Mouse (Mus musculus): ENCODE data around the gene Edc3.
"Not testable (repeated sequence)": the region's sequence is repeated elsewhere in the genome, so short reads cannot be mapped to it uniquely, and the experiment has no call there.

Edc3 gene

DNA sequence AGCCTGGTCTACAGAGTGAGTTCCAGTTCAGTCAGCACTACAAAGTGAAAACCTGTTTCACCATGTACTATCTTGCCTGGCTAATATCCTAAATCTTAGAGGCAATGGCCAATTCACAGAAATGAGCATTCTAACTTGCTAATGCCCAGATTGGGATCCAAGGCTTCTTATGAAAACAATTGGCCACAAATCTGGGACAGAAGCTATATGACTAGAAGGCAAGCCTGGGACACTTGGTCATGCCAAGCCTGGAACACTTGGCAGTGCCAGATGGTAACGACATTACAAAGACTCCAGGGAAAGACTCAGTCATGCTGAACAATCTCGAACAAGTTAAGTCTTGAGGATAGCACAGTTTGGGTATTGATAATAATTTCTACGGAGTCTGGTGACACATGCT is 1.8 kb upstream of the Edc3 start:
- no peak for DNase-seq

GRCm38 (mm10) chr9:57708720-57709274 is 457 bp downstream of the Edc3 start:
- DNase-seq = peak; percentile 65

GRCm38 (mm10) chr9:57710214-57710613 is 1.9 kb downstream of the Edc3 start:
- DNase-seq = not testable (repeated sequence)

- DNase-seq = no peak
These were observed 3.9 kb downstream of the Edc3 start for GRCm38 (mm10) chr9:57712194-57712593.

GRCm38 (mm10) chr9:57718408-57718807 is 10.1 kb downstream of the Edc3 start:
- no peak for DNase-seq

GRCm38 (mm10) chr9:57720736-57721135 is 12.4 kb downstream of the Edc3 start:
- DNase-seq = no peak

DNA sequence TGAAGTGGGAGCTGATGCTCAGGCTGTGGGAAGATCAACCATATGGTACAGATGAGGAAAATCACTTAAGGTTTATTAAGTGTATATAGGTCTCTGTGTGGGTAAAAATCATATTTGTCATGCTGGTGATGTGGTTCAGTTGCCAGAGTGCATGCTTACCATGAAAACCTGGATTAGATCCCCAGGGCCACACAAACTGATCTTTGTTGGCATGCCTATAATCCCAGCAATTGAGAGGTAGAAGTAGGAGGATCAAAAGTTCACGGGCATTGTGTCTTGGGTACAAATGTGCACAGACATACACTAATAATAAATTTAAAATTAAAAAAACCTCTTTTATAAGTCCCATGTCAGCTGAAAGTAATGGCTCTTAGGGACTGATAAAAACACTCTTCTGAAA is 14.0 kb downstream of the Edc3 start:
- DNase-seq = no peak

DNA sequence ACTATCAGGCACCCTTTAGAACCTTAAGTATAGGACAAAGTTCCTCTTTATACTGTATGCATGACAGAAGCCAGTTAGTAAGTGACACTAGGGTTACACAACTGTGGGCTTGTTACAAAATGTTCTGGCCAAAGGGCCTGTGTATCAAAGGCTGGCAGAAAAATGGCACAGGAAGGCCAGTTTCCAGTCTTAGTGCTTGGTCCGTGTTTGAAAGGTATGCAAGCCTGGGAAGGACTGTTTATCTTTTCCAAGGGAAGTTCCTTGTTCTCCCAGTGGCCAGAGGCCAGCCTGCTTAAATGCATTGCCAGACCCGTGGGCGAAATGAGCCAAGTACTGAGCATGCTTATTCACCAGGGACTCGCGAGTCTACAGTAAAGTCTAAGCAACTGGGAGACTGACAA is 15.0 kb downstream of the Edc3 start:
- peak; percentile 37 for DNase-seq

GRCm38 (mm10) chr9:57723796-57724195 is 15.5 kb downstream of the Edc3 start:
- no peak for DNase-seq

DNA sequence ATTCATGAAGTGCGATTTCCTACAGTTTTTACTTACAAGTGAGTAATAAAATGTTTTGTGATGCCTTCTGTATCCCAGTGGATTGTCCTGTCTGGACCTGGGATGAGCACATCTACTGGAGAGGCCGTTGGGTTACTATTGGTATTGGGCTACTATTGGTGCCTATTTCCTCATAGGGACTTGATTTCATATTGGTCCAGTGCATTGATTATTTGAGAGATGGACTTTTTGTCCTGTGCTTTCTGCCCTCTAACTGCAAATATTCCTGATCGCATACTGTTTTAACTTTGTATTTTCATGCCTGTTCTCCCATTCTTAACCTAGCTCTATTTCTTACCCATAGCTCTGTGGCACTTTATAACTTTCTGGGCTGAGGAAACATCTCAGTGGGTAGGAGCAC is 16.4 kb downstream of the Edc3 start:
- no peak for DNase-seq

GRCm38 (mm10) chr9:57728312-57728711 is 20.0 kb downstream of the Edc3 start:
- DNase-seq = no peak

GRCm38 (mm10) chr9:57733606-57734005 is 25.3 kb downstream of the Edc3 start:
- DNase-seq = no peak

GRCm38 (mm10) chr9:57739863-57740262 is 31.5 kb downstream of the Edc3 start:
- no peak for DNase-seq

GRCm38 (mm10) chr9:57744462-57745091 is 36.2 kb downstream of the Edc3 start:
- DNase-seq = no peak

DNA sequence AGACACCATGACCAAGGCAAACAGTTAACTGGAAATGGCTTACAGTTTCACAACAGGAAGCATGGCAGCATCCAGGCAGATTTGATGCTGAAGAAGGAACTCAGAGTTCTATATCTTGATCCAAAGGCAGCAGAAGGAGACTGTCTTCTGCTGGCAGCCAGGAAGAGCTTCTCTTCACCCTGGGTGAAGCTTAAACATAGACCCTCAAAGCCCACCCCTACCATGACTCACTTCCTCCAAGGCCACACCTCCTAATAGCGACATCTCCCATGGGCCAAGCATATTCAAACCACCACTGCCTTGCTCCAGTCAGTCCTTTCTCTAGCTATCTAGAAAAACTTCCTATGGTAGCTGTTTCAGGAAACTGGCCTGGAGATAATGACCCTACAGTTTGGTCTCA is 38.7 kb downstream of the Edc3 start:
- no peak for DNase-seq

- DNase-seq = peak; percentile 44
These were observed 39.8 kb downstream of the Edc3 start for GRCm38 (mm10) chr9:57748137-57748536.

DNA sequence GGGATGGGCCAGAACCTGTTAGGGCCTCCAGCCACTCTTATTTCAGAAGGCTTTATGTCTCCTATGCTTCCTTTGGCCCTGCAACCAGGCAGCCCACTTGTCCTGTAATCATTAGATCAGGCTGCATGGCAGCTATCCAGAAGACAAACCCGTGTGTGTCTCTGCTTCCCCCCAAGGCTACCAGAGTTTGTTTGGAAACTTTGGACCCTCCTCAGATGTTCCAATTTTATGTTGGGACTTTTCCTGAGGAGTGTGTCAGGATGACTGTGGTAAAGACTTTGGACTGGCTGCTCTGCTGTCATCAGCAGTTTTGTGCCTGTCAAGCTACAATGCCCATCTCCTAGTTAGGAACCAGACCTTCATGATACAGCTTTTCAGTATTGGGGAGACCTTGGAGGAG is 40.5 kb downstream of the Edc3 start:
- DNase-seq = no peak

DNA sequence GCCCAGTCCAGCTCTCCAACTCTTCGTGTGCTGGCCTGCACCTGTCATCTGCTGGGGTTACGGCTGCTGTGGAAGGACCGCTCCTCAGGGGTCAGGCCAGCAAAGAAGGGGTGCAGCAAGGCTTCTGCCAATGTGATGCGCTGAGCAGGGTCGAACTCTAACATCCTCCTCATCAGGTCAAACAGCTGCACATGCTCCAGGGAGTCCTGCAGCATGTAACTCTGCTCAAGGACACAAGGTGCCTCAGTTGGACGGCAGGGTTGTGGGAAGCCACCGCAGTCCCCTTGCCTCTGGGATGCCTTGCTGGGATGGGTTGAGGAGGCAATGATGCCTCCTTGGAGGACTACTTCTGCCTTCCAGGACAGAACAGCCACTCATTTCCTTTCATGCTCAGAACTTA is 42.6 kb downstream of the Edc3 start:
- DNase-seq = no peak

- DNase-seq = no peak
These were observed 49.2 kb downstream of the Edc3 start for GRCm38 (mm10) chr9:57757578-57757977.

GRCm38 (mm10) chr9:57758528-57758927 is 50.2 kb downstream of the Edc3 start:
- no peak for DNase-seq

GRCm38 (mm10) chr9:57759289-57759688 is 50.9 kb downstream of the Edc3 start:
- peak; percentile 60 for DNase-seq

GRCm38 (mm10) chr9:57760416-57761146 is 52.2 kb downstream of the Edc3 start:
- no peak for DNase-seq

- no peak for DNase-seq
These were observed 53.5 kb downstream of the Edc3 start for GRCm38 (mm10) chr9:57761563-57762551.
